Mouse (Mus musculus) ovary, postnatal 36 days (tissue): Measurements from ENCODE around the gene Gm36210.

Experiments
- DNase-seq: peaks from one replicate; pipeline ENCODE4 v3.0.0; 2022; ENCODE audit warnings: low spot score, mixed read lengths

The Gm36210 gene

DNA sequence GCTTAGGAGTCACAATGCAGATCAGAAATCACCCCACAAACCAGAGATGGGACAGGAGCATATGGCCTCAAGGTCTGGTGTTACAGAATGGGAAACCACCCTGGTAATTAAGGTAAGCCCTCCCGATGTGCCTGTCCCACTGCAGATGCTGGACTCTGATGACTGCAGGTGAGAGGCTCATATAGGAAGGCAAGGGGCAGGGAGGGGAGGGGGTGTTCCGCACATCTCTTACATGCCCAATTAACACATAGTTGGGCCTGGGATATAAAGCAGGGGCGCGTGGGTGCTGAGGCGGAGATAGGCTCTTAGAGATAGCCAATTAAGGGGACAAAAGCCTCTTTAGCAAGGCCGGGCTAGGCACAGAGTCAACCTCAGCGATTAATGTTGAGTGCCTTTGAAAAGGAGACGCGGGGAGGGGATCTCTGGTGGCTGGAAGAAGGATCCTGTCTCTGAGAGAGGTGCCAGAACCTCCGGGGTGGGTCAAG lies at the start of gene Gm36210:
TSS of gene Gm36210 (minus strand) at position 51 of the 485 bp plus-strand sequence.
- no peak for DNase-seq

DNA sequence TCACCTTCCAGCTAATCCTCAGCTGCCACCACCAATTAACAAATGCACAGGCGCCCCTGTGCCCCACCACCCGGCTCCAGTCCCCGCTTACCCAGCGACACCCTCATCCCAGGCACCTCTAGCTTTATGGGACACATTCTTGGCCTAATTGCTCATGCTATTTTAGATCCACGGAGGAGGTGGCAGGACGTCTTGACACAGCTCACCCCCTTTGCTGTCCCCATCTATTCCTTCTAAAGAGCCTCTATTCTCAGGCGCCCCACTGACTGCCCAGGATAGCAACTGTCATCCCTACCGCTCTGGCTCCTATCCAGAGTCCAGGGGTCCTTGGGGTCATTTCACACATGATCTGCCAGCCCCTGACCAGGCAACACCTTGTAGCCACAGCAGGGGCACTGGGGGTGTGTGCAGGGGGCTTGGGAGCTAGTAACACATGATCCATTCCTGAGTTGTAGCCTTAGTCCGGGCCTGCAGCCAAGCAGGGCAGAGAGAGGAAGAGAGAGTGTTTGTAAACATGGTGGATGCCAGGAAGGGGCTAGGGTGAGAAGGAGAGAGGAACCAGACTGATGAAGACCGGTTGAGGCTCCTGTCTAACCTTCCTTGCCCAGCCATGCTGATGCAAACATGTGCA lies 47.6 kb upstream of the Gm36210 start:
- DNase-seq = no peak

DNA sequence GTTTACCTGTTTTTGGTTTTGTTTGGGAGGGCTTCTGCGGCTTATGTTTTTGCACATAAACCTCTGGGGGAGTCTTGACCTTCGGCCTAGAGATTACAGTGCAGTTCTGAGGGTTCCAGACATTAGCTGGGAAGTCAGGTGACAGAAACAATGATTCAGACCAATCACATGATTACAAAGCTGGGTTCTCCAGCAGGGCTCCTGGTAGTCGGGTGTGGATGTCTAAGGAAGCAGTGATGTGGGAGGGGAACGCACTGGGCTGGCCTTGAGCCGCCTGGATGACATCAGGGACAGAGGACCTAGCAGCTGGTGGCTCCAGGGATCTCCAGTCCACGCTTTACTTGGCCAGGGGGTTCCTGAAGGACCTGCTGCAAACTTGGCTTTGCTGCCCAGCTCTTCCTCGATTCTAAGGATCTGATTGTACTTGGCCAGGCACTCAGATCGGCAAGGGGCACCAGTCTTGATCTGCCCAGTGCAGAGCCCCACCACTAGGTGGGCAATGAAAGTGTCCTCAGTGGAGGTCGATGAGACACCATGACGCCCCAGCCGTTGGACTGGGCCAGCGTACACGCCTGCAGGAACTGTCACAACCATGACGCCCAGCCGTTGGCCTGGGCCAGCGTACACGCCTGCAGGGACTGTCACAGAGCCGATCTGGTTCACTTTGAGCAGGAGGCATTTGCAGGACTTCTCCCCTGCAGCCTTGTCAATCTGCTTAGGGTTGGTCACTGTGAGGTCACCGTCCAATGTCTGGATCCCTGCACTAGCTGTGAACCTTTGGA lies 44.4 kb upstream of the Gm36210 start:
- DNase-seq = peak; percentile 31

DNA sequence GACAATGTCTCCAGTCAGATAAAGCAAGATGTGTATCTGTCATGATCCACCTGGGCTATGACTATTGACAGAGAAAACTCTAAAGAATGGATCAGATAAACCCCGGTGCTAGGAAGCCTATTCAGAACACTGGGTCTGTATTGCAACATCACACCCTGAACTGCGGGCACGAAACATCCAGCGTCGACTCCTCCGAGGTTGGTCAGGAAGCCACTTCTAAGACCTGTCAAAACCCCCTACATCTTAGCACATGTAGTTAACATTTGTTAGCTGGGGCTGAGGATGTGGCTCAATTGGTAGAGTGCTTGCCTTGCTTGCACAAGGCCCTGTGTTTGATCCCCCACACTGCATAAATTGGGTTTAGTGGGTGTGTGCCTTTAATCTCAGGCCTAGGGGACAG lies 42.1 kb upstream of the Gm36210 start:
- no peak for DNase-seq

DNA sequence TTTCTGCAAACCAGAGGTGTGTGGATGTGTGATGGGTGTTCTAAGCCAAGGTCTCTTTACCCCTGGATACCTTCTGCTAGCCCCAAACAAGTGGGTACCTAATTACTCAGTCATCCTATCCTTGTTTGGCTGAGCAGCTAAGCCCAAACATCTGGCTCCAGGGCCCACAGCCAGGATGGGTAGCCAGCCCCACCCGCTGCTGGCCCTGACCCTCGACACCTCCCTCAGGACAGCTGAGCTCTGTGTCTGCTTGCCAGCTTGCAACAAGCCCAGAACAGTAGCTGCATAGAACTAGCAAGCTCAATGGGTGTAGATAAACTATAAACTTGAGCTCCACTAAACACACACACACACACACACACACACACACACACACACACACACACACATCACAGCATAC lies 41.5 kb upstream of the Gm36210 start:
- DNase-seq = peak; percentile 73

DNA sequence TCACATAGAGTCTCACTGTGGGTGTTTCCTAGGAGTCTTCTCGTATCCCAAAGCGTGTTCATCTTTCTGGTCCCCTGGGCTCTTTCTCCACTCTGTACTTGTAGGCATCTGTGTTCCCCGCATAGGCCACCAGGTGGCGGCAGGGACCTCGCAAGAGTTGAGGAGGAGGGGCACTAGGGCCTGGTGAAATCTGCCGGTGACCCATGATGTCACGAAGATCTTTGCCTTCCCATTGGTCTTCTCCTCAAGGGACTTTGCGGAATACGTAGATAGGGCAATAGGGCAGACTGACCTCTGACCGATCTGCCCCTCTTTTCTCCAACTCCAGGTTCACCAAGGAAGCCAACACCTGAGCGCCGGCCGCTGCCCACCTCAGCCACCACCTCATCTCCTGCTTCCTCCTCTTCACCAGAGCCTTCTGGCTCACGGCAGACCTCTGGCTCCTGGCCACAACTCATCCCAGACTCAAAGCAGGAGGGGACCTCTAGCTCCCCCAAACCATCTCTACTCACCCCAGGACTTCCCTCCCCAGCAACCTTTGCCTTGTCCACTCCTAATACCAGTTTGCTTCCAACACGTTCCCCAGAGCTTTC lies 37.0 kb upstream of the Gm36210 start:
- peak; percentile 88 for DNase-seq

DNA sequence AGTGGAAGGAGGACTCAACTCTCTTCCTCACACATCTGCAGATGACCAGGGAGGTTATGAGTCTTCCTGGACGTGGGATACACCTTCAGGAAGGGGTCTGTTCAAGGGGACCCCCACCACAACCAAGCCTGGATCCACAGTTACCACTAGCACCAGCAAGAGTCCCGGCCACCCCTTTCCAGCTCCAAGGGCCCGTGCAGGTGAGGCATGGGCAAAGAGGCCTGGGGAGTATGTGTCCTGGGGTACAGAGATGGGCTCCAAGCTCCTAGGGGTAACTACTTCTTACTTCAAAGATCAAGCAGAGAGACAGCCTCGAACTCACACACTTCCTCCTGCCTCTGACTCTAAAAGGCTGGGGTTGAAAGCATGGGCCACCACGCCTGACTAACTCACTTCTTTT lies 36.4 kb upstream of the Gm36210 start:
- DNase-seq = no peak

DNA sequence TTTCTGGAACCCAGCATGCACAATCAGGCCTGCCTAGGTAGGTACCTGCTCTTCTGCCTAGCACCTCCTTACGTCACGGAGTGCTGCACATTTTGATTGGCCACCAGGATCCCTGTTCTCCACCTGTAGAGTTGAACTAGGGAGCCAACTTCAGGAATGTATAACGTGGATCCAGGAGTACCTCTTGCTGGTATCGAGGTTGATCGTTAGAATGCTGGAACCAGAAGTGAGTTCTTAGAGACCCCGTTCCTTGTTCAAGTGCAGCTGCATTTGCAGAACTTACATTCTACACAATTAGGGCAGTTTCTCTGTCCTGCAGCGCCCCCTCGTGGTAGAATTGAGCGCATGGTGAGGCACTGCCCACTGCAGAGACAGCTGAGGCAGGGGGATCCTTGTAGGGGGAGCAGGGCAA lies 33.8 kb upstream of the Gm36210 start:
- DNase-seq = peak; percentile 71

DNA sequence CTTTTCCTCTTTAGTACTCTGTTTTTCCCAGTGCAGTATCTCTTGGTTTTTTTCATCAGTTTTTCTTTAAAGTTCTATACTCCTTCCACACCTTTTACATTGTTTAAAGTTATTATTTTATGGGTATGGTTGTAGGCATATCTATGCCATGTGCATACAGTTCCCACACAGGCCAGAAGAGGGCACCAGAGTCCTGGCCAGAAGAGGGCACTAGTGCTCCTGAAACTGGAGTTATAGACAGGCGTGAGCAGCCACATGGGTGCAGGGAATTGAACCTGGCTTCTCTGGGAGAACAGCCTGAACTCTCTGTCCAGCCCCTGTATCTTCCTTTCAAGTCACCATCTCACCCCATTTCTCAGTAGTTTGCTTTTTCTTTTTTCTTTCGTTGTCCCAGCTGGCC lies 32.1 kb upstream of the Gm36210 start:
- peak; percentile 68 for DNase-seq

DNA sequence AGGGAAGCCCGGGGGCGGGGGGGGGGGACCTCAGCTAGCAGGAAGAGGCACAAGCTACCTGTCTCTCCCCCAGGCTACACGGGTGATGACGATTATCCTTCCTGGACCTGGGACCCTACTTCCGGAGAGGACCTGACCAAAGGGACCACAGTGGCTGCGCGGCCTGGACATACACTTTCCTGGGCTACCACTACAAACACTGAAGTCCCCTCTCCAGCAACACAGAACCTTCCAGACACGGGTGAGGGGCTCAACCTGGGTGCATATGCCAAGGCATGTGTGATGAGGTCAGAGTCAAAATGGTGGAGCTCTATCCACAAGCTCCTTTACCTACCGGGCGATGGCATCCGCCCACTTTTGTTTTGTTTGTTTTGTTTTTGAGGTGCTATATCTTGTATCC lies 31.1 kb upstream of the Gm36210 start:
- no peak for DNase-seq

DNA sequence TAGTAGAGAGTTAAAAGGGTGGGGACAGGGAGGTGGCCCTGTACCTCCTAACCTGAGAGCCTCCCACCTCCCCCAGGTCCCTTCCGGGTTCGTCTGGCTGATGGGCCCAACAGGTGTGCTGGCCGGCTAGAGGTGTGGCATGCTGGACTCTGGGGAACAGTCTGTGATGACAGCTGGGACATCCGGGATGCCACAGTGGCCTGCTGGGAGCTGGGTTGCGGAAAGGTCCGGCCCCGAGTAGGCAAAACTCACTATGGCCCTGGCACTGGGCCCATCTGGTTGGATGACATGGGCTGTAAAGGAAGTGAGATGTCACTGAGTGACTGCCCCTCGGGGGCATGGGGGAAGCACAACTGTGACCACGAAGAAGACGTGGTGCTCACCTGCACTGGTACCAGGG lies 30.5 kb upstream of the Gm36210 start:
- DNase-seq = no peak

DNA sequence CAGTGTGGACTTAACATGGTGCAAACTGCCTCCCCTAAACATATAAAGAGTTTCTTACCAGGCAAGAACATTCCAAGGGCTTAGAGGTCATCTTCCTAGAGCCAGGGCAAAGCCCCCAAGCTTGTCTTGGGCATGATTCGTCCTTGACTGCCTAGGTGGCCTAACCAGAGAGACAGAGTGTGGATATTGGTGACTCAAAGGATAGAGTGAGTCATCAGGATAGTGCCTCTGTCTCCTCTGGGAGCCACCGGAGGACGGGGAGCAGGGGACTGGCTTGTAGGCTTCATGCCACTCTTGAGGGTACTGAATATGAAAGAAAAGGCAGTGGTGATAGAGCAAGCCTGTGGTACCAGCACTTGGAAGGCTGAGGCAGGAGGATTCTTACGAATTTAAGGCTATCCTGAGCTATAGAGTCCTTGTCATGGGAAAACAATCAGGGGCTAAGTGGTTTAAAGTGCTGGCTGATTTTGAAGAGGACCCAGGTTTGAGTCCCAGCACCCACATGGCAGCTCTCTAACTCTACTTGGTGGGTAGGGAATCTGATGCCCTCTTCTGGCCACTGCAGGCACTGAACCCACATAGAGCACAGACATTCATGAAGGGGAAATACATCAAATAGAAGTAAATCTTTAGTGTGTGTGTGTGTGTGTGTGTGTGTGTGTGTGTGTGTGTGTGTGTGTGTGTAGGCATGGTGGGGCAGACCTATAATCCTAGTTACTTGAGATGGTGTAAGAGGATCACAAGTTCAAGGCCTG lies 28.0 kb upstream of the Gm36210 start:
- DNase-seq = no peak

DNA sequence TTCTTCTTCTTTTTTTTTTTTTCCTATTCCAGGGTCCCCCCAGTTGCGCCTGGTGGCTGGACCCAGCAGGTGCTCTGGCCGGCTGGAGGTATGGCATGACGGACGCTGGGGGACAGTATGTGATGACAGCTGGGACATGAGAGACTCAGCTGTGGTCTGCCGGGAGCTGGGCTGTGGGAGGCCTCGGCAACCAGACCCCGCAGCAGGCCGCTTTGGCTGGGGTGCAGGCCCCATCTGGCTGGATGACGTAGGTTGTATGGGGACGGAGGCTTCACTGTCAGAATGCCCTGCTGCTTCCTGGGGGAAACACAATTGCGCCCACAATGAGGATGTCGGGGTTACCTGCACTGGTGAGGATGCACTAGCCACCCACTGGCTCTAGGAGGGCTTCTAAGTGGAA lies 26.8 kb upstream of the Gm36210 start:
- DNase-seq = no peak

DNA sequence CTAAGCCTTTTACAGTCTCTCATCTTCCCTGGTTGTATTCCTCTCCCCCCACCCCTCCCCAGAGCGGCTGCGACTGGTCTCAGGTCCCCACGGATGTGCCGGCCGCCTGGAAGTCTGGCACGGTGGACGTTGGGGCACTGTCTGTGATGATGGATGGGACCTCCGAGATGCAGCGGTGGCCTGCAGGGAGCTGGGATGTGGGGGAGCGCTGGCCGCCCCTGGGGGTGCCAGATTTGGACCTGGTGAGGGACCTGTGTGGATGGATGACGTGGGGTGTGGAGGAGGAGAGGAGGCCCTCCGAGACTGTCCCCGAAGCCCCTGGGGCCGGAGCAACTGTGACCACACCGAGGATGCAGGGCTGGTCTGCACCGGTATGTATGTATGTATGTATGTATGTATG lies 22.0 kb upstream of the Gm36210 start:
- DNase-seq = no peak

DNA sequence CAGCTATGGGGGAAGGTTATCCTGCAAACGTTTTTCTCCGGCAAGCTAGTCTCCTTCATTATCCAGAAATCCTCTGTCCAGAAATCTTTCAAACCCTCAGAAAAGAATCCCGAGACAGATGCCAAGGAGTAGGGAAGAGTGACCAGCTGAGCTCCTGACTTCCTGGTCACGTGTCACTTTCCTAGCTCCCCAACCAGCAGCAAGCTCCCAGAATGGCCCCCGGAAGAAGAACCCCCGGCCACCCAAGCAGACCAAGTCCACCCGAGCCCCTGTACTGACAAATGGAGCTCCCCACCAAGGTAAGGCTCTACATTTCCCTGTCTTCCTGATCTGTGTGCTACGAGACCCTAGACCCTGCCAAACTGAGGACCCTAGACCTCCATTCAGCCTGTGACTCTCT lies 21.4 kb upstream of the Gm36210 start:
- DNase-seq = no peak

DNA sequence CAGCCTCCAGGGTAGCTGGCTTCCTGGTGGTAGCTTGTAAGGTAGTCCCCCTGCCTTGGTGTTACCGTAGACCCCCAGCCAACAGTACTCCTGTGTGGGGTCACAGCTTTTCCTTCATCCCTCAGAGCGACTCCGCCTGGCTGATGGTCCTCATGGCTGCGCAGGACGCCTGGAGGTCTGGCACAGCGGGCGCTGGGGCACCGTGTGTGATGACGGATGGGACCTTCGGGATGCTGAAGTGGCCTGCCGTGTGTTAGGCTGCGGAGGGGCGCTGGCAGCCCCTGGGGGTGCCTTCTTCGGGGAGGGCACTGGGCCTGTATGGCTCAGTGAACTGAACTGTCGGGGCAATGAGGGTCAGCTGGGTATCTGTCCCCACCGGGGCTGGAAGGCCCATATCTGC lies 20.5 kb upstream of the Gm36210 start:
- no peak for DNase-seq

DNA sequence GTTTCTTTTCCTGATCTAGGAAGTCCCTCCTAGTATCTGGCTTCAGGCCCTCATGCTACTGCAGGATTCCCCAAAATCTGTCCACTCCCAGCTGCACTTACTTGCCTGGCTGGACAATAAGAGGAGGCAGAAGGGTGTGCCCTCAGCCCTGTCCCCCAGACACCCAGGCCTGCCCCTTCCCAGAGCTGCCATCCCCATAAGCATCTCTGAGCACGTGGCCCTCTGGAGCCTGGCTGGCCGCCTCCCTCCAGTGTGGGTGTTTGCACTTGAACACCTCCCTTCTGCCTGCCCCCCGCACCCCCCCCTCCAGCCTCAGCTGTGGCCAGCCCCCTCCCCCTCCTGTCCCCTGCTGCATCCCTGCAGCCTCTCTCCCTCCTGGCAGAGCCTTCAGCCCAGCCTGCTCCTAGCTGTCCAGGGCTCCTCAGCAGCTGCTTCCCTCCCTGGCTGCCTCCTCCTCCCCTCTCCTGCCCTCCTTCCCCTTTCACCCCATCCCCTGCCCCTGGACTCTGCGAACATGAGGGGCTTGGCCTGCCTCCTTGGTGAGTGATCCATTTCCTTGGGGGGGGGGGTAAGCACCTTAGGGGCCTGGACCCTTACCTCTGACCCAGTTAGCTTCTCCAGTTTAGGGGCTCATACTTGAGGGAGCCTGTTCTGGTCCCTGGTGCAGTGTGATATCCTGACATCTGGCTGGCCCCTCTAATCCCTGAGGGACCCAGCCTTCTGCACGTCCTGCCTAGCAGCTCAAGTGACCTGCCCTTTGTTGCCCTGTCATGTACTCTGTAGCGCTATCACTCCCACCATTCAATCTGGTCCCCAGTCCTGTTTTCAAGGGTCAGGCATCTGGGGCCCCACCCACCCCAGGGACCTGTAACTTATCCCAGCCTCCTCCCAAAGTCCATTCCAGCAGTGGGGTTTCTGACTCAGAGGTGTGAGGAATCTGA lies 19.4 kb upstream of the Gm36210 start, which contains the start of gene Ssc5d:
TSS of gene Ssc5d (plus strand) at position 345 of the 941 bp plus-strand sequence.
- no peak for DNase-seq

DNA sequence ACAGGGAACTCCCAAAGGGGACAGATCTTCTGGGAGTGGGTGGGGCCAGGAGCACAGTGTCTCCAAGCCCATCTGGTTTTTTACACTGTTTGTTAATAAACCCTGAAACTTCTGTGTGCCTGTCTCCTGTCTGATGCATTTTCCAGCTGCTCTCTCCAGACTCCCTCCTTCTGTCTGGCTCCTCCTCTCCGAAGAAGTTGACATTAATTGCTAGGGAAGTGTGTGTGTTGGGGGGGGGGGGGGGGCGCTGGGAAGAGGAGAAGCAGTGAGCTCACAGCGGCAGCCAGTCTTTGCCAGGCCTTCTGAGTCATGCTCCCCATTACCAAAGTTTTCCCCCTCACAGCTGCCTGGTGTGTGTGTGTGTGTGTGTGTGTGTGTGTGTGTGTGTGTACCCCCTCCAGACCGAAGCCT lies 18.6 kb upstream of the Gm36210 start:
- no peak for DNase-seq

DNA sequence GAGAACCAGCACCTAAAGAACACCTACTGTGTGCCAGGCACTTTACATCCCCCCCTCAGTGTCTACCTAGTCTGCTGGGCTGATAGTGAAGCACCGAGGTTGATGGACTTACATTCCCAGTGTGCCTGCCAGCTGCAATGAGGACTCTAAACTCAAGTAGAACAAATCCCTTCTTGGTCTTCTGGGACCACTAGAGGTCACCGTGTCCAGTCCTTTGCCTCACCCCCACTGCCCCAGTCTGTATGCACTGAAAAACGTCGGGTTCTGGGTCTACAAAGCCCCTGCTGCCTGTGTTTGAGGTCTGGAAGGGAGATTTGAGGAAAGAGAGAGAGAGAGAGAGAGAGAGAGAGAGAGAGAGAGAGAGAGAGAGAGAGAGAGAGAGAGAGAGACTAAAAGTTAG lies 18.2 kb upstream of the Gm36210 start:
- DNase-seq = no peak

DNA sequence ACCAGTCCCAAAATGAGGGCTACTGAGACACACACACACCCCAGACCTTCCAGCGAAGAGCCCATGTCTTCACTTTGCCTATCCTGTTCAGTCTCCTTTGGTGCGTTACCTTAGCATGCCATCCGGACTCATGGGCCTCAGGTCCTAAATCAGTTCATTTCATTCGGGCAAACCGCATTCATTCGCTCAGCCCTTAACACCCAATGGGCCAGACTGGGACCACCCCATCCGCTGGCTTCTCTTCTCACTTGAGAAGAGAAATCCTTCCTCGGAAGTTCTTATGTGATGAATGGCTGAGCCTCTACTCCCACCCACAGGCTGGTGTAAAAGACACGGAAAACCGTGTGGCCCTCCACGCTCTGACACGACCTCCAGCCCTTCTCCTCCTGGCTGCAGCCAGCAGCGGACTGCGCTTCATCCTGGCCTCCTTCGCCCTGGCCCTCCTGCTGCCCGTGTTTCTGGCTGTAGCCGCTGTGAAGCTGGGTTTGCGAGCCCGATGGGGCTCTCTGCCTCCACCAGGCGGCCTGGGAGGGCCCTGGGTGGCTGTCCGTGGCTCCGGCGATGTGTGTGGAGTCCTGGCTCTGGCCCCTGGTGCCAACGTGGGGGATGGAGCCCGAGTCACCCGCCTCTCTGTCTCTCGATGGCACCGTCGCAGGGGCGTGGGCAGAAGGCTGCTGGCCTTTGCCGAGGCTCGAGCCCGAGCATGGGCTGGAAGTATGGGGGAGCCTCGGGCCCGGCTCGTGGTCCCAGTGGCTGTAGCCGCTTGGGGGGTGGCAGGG lies 17.5 kb upstream of the Gm36210 start:
- peak; percentile 68 for DNase-seq
